Mouse (Mus musculus): ENCODE data around the gene Casp6. TPM values are rescaled to one million over a fixed set of nuclear protein-coding genes. Genes with fewer than 3 reads are reported as not detected.

Gene Casp6
- polyA plus RNA-seq, 1 experiment from 2014 or later = 20.3 TPM

DNA sequence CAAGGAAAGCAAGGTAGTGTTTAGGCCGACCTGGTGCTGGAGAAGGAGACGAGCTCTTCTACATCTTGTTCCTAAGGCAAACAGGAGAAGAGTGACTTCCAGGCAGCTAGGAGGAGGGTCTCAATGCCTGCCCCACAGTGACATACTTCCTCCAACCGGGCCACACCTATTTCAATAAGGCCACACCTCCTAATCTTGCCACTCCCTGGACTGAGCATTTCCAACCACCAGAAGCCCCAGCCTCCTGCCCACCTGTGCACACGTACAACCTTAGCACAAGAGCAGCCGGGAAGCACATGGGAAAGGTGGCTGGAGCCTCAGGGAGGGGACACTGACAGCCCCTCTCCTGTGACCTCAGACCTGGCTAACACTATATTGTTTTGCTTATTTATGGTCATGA lies 9.2 kb upstream of the Casp6 start:
- H3K36me3 ChIP-seq = peaks cover 41% of the 10 kb centered on the region
- ATAC-seq (ENCODE audit: low FRiP score) = no peak
- no peak overlapping the region for H3K4me2 ChIP-seq
- H3K27me3 ChIP-seq (replicated peaks) = no peaks in the 10 kb centered on the region
- 89% methylated on average over 5 of the region's 5 CpGs for WGBS
- no peak overlapping the region for H3K27ac ChIP-seq (replicated peaks)
- no peak overlapping the region for H3K9ac ChIP-seq (replicated peaks)
- H3K9me3 ChIP-seq (replicated peaks) = no peaks in the 10 kb centered on the region
- H3K4me1 ChIP-seq = no peaks in the 10 kb centered on the region
- no peak overlapping the region for H3K4me3 ChIP-seq (replicated peaks)

- Histone ChIP-seq H3K9ac (replicated peaks) (no peak overlapping the region), H3K27ac (replicated peaks) (no peak overlapping the region), H3K27me3 (replicated peaks) (no peaks in the 10 kb centered on the region), H3K4me1 (no peaks in the 10 kb centered on the region), H3K4me2 (no peak overlapping the region), H3K4me3 (replicated peaks) (no peak overlapping the region), H3K9me3 (replicated peaks) (no peaks in the 10 kb centered on the region), H3K36me3 (peaks cover 41% of the 10 kb centered on the region)
- WGBS = 93% methylated on average over 3 of the region's 3 CpGs
- no peak for ATAC-seq (ENCODE audit: low FRiP score)
Observed at GRCm38 (mm10) chr3:129893143-129893542, 8.1 kb upstream of the Casp6 start.

DNA sequence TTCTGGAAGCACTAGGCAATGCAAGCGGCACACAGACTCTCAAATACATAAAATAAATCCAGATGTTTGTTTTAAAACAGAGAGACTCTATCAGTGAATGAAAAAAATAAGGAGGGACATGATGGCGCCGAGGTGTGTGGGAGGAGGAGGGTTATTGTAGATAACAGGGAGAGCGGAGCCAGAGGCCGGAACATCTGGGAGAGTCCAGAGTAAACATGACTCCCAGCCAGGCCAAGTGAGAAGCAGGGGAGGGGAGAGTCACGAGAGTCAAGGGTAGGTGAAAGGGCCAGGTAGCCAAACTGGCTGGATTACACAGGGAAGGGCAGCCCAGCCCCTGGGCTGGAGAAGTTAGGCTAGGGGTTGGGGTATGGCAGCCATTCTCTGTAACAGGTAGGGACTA lies 4.6 kb upstream of the Casp6 start:
- WGBS = 83% methylated on average over 6 of the region's 6 CpGs
- H3K36me3 ChIP-seq = peaks cover 28% of the 10 kb centered on the region; the same call in 1 of the 2 replicates
- H3K9me3 ChIP-seq (replicated peaks) = no peaks in the 10 kb centered on the region
- no peak overlapping the region for H3K27ac ChIP-seq (replicated peaks)
- no peak for ATAC-seq (ENCODE audit: low FRiP score)
- H3K4me3 ChIP-seq (replicated peaks) = no peak overlapping the region
- peaks cover 8% of the 10 kb centered on the region for H3K4me1 ChIP-seq
- no peaks in the 10 kb centered on the region for H3K27me3 ChIP-seq (replicated peaks)
- H3K9ac ChIP-seq (replicated peaks) = no peak overlapping the region
- no peak overlapping the region for H3K4me2 ChIP-seq

DNA sequence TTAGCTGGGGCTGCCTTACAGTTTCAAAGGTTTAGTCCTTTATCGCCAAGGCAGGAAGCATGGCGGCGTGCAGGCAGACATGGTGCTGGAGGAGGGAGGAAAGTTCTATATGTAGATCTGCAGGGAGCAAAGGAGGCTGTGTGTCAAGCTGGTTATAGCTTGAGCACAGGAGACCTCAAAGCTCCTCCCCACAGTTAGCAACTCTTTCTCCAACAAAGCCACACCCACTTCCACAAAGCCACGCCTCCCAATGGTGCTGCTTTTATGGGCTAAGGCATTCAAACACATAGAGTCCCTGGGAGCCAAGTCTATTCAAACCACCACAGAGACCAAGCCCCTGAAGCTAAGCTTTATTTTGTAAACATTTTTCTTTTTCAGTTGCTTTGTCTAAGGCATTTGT lies 2.3 kb upstream of the Casp6 start:
- Histone ChIP-seq H3K36me3 (peaks cover 9% of the 10 kb centered on the region; the same call in 1 of the 2 replicates), H3K4me3 (replicated peaks) (no peak overlapping the region), H3K27me3 (replicated peaks) (no peaks in the 10 kb centered on the region), H3K9me3 (replicated peaks) (no peaks in the 10 kb centered on the region), H3K4me2 (no peak overlapping the region), H3K27ac (replicated peaks) (no peak overlapping the region), H3K9ac (replicated peaks) (no peak overlapping the region), H3K4me1 (peaks cover 15% of the 10 kb centered on the region)
- no peak for ATAC-seq (ENCODE audit: low FRiP score)
- 63% methylated on average over 4 of the region's 4 CpGs for WGBS

- 93% methylated on average over 3 of the region's 3 CpGs for WGBS
- Histone ChIP-seq H3K27ac (replicated peaks) (no peak overlapping the region), H3K36me3 (no peaks in the 10 kb centered on the region), H3K27me3 (replicated peaks) (no peaks in the 10 kb centered on the region), H3K9ac (replicated peaks) (no peak overlapping the region), H3K4me1 (peaks cover 15% of the 10 kb centered on the region), H3K4me2 (no peak overlapping the region), H3K9me3 (replicated peaks) (no peaks in the 10 kb centered on the region), H3K4me3 (replicated peaks) (no peak overlapping the region)
- ATAC-seq (ENCODE audit: low FRiP score) = no peak
Observed at GRCm38 (mm10) chr3:129903369-129903768, 2.1 kb downstream of the Casp6 start.

- no peak overlapping the region for H3K27ac ChIP-seq (replicated peaks)
- H3K4me2 ChIP-seq = no peak overlapping the region
- H3K27me3 ChIP-seq (replicated peaks) = no peaks in the 10 kb centered on the region
- H3K4me1 ChIP-seq = peaks cover 15% of the 10 kb centered on the region
- no peaks in the 10 kb centered on the region for H3K9me3 ChIP-seq (replicated peaks)
- 87% methylated on average over 8 of the region's 8 CpGs for WGBS
- H3K4me3 ChIP-seq (replicated peaks) = no peak overlapping the region
- no peak overlapping the region for H3K9ac ChIP-seq (replicated peaks)
- ATAC-seq (ENCODE audit: low FRiP score) = no peak
- no peaks in the 10 kb centered on the region for H3K36me3 ChIP-seq
Observed at GRCm38 (mm10) chr3:129903866-129904265, 2.6 kb downstream of the Casp6 start.

DNA sequence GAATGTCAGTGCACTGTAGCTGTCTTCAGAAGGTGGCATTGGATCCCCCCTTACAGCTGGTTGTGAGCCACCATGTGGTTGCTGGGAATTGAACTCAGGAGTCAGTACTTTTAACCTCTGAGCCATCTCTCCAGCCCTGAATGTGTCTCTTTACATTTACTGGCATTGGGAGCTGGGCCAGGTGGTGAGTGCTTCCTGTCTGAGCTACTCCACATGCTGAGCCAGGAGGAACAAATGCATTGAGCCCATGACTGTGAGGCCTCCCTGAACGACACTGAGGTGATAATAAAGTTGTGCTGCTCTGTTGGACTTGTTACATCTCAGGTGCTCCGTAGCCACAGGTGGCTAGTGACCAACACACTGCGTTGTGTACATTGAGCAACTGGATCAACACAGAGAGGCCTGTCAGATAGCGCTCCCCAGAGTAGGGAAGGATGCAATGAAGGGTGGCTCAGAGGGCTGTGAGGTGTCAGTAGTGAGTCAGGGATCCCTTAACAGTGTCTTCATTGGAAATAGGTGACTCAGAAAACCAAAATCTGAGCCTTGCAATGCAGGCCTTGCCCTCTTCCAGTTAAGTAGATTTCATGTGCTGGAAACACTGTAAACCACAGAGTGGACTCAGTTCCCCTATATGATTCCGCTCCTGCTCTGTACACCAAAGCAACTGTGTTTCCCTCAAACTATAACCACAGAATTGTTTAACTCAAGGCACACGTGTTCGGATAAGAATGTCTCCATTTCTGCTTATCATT lies 3.3 kb downstream of the Casp6 start:
- Histone ChIP-seq H3K27me3 (replicated peaks) (no peaks in the 10 kb centered on the region), H3K9me3 (replicated peaks) (no peaks in the 10 kb centered on the region), H3K4me3 (replicated peaks) (no peak overlapping the region), H3K9ac (replicated peaks) (no peak overlapping the region), H3K4me2 (no peak overlapping the region), H3K27ac (replicated peaks) (no peak overlapping the region), H3K36me3 (peaks cover 4% of the 10 kb centered on the region), H3K4me1 (peaks cover 15% of the 10 kb centered on the region)
- 88% methylated on average over 7 of the region's 7 CpGs for WGBS
- ATAC-seq (ENCODE audit: low FRiP score) = no peak

GRCm38 (mm10) chr3:129912025-129912424 lies 10.8 kb downstream of the Casp6 start:
- H3K27ac ChIP-seq (replicated peaks) = no peak overlapping the region
- peaks cover 14% of the 10 kb centered on the region for H3K36me3 ChIP-seq
- H3K4me1 ChIP-seq = no peaks in the 10 kb centered on the region
- no peak overlapping the region for H3K4me2 ChIP-seq
- H3K4me3 ChIP-seq (replicated peaks) = no peak overlapping the region
- WGBS = 95% methylated on average over 14 of the region's 14 CpGs
- ATAC-seq (ENCODE audit: low FRiP score) = no peak
- no peaks in the 10 kb centered on the region for H3K27me3 ChIP-seq (replicated peaks)
- H3K9me3 ChIP-seq (replicated peaks) = no peaks in the 10 kb centered on the region
- no peak overlapping the region for H3K9ac ChIP-seq (replicated peaks)

DNA sequence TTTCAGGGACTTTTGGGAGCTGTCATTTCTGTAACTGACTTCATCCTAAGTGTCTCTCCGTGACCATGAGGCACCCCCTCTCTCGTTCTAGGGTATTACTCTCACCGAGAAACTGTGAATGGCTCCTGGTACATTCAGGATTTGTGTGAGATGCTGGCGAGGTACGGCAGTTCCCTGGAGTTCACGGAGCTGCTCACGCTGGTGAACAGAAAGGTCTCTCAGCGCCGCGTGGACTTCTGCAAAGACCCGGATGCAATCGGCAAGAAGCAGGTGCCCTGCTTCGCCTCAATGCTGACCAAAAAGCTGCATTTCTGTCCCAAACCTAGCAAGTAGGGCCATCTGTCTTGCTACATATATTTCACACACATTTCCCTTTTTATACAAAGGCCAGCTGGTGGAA lies 12.0 kb downstream of the Casp6 start:
- Histone ChIP-seq H3K9me3 (replicated peaks) (no peaks in the 10 kb centered on the region), H3K9ac (replicated peaks) (no peak overlapping the region), H3K4me3 (replicated peaks) (no peak overlapping the region), H3K4me1 (no peaks in the 10 kb centered on the region), H3K4me2 (no peak overlapping the region), H3K27ac (replicated peaks) (no peak overlapping the region), H3K27me3 (replicated peaks) (no peaks in the 10 kb centered on the region), H3K36me3 (peaks cover 14% of the 10 kb centered on the region)
- 94% methylated on average over 13 of the region's 13 CpGs for WGBS
- ATAC-seq (ENCODE audit: low FRiP score) = no peak

GRCm38 (mm10) chr3:129917424-129917823 lies 16.2 kb downstream of the Casp6 start:
- Histone ChIP-seq H3K27me3 (replicated peaks) (no peaks in the 10 kb centered on the region), H3K36me3 (peaks cover 4% of the 10 kb centered on the region; the same call in 1 of the 2 replicates), H3K9me3 (replicated peaks) (no peaks in the 10 kb centered on the region), H3K27ac (replicated peaks) (no peak overlapping the region), H3K4me3 (replicated peaks) (no peak overlapping the region), H3K4me1 (no peaks in the 10 kb centered on the region), H3K9ac (replicated peaks) (no peak overlapping the region), H3K4me2 (no peak overlapping the region)
- 86% methylated on average over 3 of the region's 3 CpGs for WGBS
- ATAC-seq (ENCODE audit: low FRiP score) = no peak

DNA sequence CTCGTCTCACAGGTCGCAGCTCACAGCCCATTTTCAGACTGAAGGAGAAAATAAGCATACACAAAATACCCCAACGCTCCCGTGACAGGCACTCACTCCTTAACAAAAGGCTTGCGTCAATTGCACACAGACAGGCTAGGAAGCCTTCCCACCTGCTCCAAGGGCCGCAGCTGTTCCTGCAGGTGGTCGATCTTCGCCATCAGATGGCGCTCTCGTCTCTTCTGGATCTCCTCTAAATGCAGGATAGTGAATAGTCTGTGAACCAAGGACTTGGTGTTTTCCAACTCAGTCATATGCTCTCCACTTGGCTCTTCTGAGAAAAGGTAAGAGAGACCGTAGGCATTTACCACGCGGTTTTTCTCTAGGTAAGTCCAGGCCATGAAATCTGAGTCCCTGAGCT lies 17.2 kb downstream of the Casp6 start:
- H3K9ac ChIP-seq (replicated peaks) = no peak overlapping the region
- no peak overlapping the region for H3K4me3 ChIP-seq (replicated peaks)
- H3K4me1 ChIP-seq = no peaks in the 10 kb centered on the region
- H3K27ac ChIP-seq (replicated peaks) = no peak overlapping the region
- H3K27me3 ChIP-seq (replicated peaks) = no peaks in the 10 kb centered on the region
- 13% methylated on average over 13 of the region's 13 CpGs for WGBS
- peaks cover 4% of the 10 kb centered on the region; the same call in 1 of the 2 replicates for H3K36me3 ChIP-seq
- no peaks in the 10 kb centered on the region for H3K9me3 ChIP-seq (replicated peaks)
- no peak overlapping the region for H3K4me2 ChIP-seq
- peak; percentile 81 for ATAC-seq (ENCODE audit: low FRiP score)

DNA sequence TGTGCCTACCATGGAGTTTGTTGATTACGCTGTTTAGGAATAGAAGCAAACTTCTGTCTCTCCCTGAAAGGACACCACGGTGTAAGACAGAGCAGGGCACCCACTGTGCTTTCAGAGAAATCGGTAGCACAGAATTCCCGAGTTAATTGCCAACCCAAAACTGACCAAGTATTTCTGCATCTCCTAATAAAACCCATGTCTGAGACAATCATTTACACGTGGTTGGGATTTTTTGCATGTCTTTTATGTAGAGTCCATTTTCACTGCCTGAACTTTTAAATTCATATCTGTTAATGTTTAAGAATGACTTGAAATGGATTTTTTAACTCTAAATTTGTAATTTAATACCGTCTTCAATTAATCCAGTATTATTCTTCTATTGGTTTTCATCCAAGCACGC lies 22.4 kb downstream of the Casp6 start:
- no peaks in the 10 kb centered on the region for H3K36me3 ChIP-seq
- no peak overlapping the region for H3K4me3 ChIP-seq (replicated peaks)
- no peaks in the 10 kb centered on the region for H3K9me3 ChIP-seq (replicated peaks)
- no peaks in the 10 kb centered on the region for H3K4me1 ChIP-seq
- ATAC-seq (ENCODE audit: low FRiP score) = no peak
- WGBS = 90% methylated on average over 7 of the region's 7 CpGs
- no peak overlapping the region for H3K4me2 ChIP-seq
- H3K27me3 ChIP-seq (replicated peaks) = no peaks in the 10 kb centered on the region
- no peak overlapping the region for H3K27ac ChIP-seq (replicated peaks)
- no peak overlapping the region for H3K9ac ChIP-seq (replicated peaks)

Data from neural tube, embryonic 15.5 days (tissue).